Mouse (Mus musculus) lung, postnatal 0 days (tissue): ENCODE results near the gene Myo1c.

Source experiments
- CTCF ChIP-seq: IDR thresholded peaks from 2 replicates; pipeline ENCODE4 v1.5.1; 2016; ENCODE audit warnings: antibody characterized with exemption, mild to moderate bottlenecking
- EP300 ChIP-seq: IDR thresholded peaks from 2 replicates; pipeline ENCODE4 v1.6.1; 2016; ENCODE audit warnings: antibody characterized with exemption, mild to moderate bottlenecking, control low read depth

DNA sequence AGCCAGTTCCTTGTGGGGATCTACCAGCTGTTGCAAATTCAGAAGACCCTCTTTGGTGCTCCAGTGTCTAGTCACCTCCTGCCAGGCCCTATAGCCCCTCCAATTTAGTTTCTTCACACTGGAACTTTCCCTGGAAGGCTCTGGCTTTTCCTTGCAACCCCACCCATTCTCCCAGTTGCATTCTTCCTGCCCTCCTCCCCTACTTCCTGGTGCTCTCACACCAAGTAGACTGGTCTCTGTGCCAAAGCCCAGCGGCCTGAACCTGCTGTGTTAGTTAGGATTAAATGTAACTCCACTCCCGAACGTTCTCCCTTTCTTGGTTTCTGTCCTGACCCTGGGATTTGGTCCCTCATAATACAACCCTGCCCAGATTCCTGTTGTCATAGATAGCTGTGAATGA is 15.5 kb upstream of the Myo1c start:
- TF ChIP-seq EP300: peak; percentile 27; the same call in 1 of the 2 replicates
- TF ChIP-seq CTCF: no peak
